Mouse (Mus musculus): ENCODE measurements around the gene Rpl34. TPM values are rescaled to one million over a fixed set of nuclear protein-coding genes. Genes with fewer than 3 reads are reported as not detected.
A peak's percentile ranks its signal among the peaks of the same experiment; 100 is the strongest.

Rpl34 gene
- polyA plus RNA-seq, 1 experiment from 2014 or later = 469 TPM

- Histone ChIP-seq H3K4me3 (peak within 1 kb of the TSS; percentile 77), H3K4me2 (peak within 1 kb of the TSS; percentile 77), H3K9me3 (replicated peaks) (no peaks in the 10 kb centered on the region), H3K36me3 (peaks cover 6% of the 10 kb centered on the region; the same call in 1 of the 2 replicates), H3K27me3 (no peaks in the 10 kb centered on the region), H3K4me1 (replicated peaks) (peaks cover 17% of the 10 kb centered on the region), H3K27ac (peak within 1 kb of the TSS; percentile 86), H3K9ac (peak within 1 kb of the TSS; percentile 76)
- under 1% methylated on average over 45 of the region's 45 CpGs for WGBS
- peak; percentile 96 for ATAC-seq (replicated peaks; ENCODE audit: insufficient number of reproducible peaks, insufficient read depth, low FRiP score, low read depth)
Observed at GRCm38 (mm10) chr3:130708967-130709924, 21.0 kb downstream of the Rpl34 start, which contains the start of gene Ostc. Gene Ostc (minus strand): TSS chr3:130709444.

- H3K4me3 ChIP-seq = peak overlapping the region; percentile 77
- H3K36me3 ChIP-seq = peaks cover 10% of the 10 kb centered on the region
- H3K4me2 ChIP-seq = peak overlapping the region; percentile 77
- WGBS = under 1% methylated on average over 5 of the region's 5 CpGs
- H3K27me3 ChIP-seq = no peaks in the 10 kb centered on the region
- no peak for ATAC-seq (replicated peaks; ENCODE audit: insufficient number of reproducible peaks, insufficient read depth, low FRiP score, low read depth)
- no peaks in the 10 kb centered on the region for H3K9me3 ChIP-seq (replicated peaks)
- peak overlapping the region; percentile 76 for H3K9ac ChIP-seq
- H3K4me1 ChIP-seq (replicated peaks) = peaks cover 17% of the 10 kb centered on the region
- H3K27ac ChIP-seq = peak overlapping the region; percentile 86
Observed at GRCm38 (mm10) chr3:130708529-130708928, 21.7 kb downstream of the Rpl34 start.

- ATAC-seq (replicated peaks; ENCODE audit: insufficient number of reproducible peaks, insufficient read depth, low FRiP score, low read depth) = no peak
- no peak overlapping the region for H3K4me3 ChIP-seq
- H3K27ac ChIP-seq = no peak overlapping the region
- peaks cover 46% of the 10 kb centered on the region for H3K36me3 ChIP-seq
- no peaks in the 10 kb centered on the region for H3K27me3 ChIP-seq
- H3K9me3 ChIP-seq (replicated peaks) = no peaks in the 10 kb centered on the region
- no peak overlapping the region for H3K9ac ChIP-seq
- H3K4me2 ChIP-seq = no peak overlapping the region
- 80% methylated on average over 6 of the region's 6 CpGs for WGBS
- peaks cover 1% of the 10 kb centered on the region; the same call in 1 of the 2 replicates for H3K4me1 ChIP-seq (replicated peaks)
Observed at GRCm38 (mm10) chr3:130702289-130702688, 27.9 kb downstream of the Rpl34 start.

- H3K9me3 ChIP-seq (replicated peaks) = no peaks in the 10 kb centered on the region
- H3K27ac ChIP-seq = no peak overlapping the region
- H3K9ac ChIP-seq = no peak overlapping the region
- H3K4me1 ChIP-seq (replicated peaks) = no peaks in the 10 kb centered on the region
- H3K27me3 ChIP-seq = no peaks in the 10 kb centered on the region
- peaks cover 37% of the 10 kb centered on the region for H3K36me3 ChIP-seq
- H3K4me2 ChIP-seq = no peak overlapping the region
- 66% methylated on average over 4 of the region's 4 CpGs for WGBS
- ATAC-seq (replicated peaks; ENCODE audit: insufficient number of reproducible peaks, insufficient read depth, low FRiP score, low read depth) = no peak
- no peak overlapping the region for H3K4me3 ChIP-seq
Observed at GRCm38 (mm10) chr3:130697622-130698021, 32.6 kb downstream of the Rpl34 start.

GRCm38 (mm10) chr3:130694705-130695104 lies 35.5 kb downstream of the Rpl34 start:
- Histone ChIP-seq H3K4me3 (no peak overlapping the region), H3K4me2 (no peak overlapping the region), H3K36me3 (peaks cover 16% of the 10 kb centered on the region; the same call in 1 of the 2 replicates), H3K9ac (no peak overlapping the region), H3K27me3 (no peaks in the 10 kb centered on the region), H3K27ac (no peak overlapping the region), H3K4me1 (replicated peaks) (peaks cover 12% of the 10 kb centered on the region), H3K9me3 (replicated peaks) (no peaks in the 10 kb centered on the region)
- no peak for ATAC-seq (replicated peaks; ENCODE audit: insufficient number of reproducible peaks, insufficient read depth, low FRiP score, low read depth)
- 87% methylated on average over 7 of the region's 7 CpGs for WGBS

GRCm38 (mm10) chr3:130694041-130694593 lies 36.1 kb downstream of the Rpl34 start:
- no peak overlapping the region for H3K4me3 ChIP-seq
- no peaks in the 10 kb centered on the region for H3K9me3 ChIP-seq (replicated peaks)
- WGBS = 63% methylated on average over 9 of the region's 9 CpGs
- no peaks in the 10 kb centered on the region for H3K27me3 ChIP-seq
- ATAC-seq (replicated peaks; ENCODE audit: insufficient number of reproducible peaks, insufficient read depth, low FRiP score, low read depth) = no peak
- H3K4me1 ChIP-seq (replicated peaks) = peaks cover 12% of the 10 kb centered on the region
- no peak overlapping the region for H3K4me2 ChIP-seq
- H3K9ac ChIP-seq = no peak overlapping the region
- peaks cover 11% of the 10 kb centered on the region; the same call in 1 of the 2 replicates for H3K36me3 ChIP-seq
- no peak overlapping the region for H3K27ac ChIP-seq

GRCm38 (mm10) chr3:130691596-130692170 lies 38.5 kb downstream of the Rpl34 start:
- Histone ChIP-seq H3K9ac (peak overlapping the region; percentile 56), H3K9me3 (replicated peaks) (no peaks in the 10 kb centered on the region; the same call in 1 of the 2 replicates), H3K4me3 (peak overlapping the region; percentile 51), H3K4me2 (peak overlapping the region; percentile 89), H3K27ac (peak overlapping the region; percentile 83), H3K4me1 (replicated peaks) (peaks cover 12% of the 10 kb centered on the region), H3K27me3 (no peaks in the 10 kb centered on the region), H3K36me3 (peaks cover 9% of the 10 kb centered on the region; the same call in 1 of the 2 replicates)
- 0 out of 2 replicates have a peak, but pooled peaks have one; percentile 20 for ATAC-seq (replicated peaks; ENCODE audit: insufficient number of reproducible peaks, insufficient read depth, low FRiP score, low read depth)
- WGBS = 21% methylated on average over 12 of the region's 12 CpGs

GRCm38 (mm10) chr3:130690834-130691595 lies 39.2 kb downstream of the Rpl34 start:
- WGBS = 7% methylated on average over 20 of the region's 20 CpGs

GRCm38 (mm10) chr3:130689630-130690029 lies 40.6 kb downstream of the Rpl34 start:
- Histone ChIP-seq H3K4me2 (no peak overlapping the region), H3K27ac (no peak overlapping the region), H3K27me3 (no peaks in the 10 kb centered on the region), H3K9ac (no peak overlapping the region), H3K4me3 (no peak overlapping the region), H3K4me1 (replicated peaks) (peaks cover 12% of the 10 kb centered on the region), H3K9me3 (replicated peaks) (no peaks in the 10 kb centered on the region; the same call in 1 of the 2 replicates), H3K36me3 (no peaks in the 10 kb centered on the region)
- no peak for ATAC-seq (replicated peaks; ENCODE audit: insufficient number of reproducible peaks, insufficient read depth, low FRiP score, low read depth)
- 26% methylated on average over 12 of the region's 12 CpGs for WGBS

More at GRCm38 (mm10) chr3:130690834-130691595, 39.2 kb downstream of the Rpl34 start:
- H3K9ac ChIP-seq = peak overlapping the region; percentile 56
- peak overlapping the region; percentile 89 for H3K4me2 ChIP-seq
- ATAC-seq (replicated peaks; ENCODE audit: insufficient number of reproducible peaks, insufficient read depth, low FRiP score, low read depth) = peak; percentile 81
- no peaks in the 10 kb centered on the region for H3K27me3 ChIP-seq
- peak overlapping the region; percentile 83 for H3K27ac ChIP-seq
- peaks cover 12% of the 10 kb centered on the region for H3K4me1 ChIP-seq (replicated peaks)
- H3K36me3 ChIP-seq = peaks cover 9% of the 10 kb centered on the region; the same call in 1 of the 2 replicates
- H3K9me3 ChIP-seq (replicated peaks) = no peaks in the 10 kb centered on the region; the same call in 1 of the 2 replicates
- H3K4me3 ChIP-seq = peak overlapping the region; percentile 51

- H3K4me2 ChIP-seq = no peak overlapping the region
- H3K9ac ChIP-seq = no peak overlapping the region
- H3K27ac ChIP-seq = no peak overlapping the region
- WGBS = 92% methylated on average over 1 of the region's 1 CpGs
- H3K27me3 ChIP-seq = no peaks in the 10 kb centered on the region
- no peaks in the 10 kb centered on the region for H3K36me3 ChIP-seq
- H3K4me3 ChIP-seq = no peak overlapping the region
- no peaks in the 10 kb centered on the region; the same call in 1 of the 2 replicates for H3K9me3 ChIP-seq (replicated peaks)
- H3K4me1 ChIP-seq (replicated peaks) = peaks cover 11% of the 10 kb centered on the region
- no peak for ATAC-seq (replicated peaks; ENCODE audit: insufficient number of reproducible peaks, insufficient read depth, low FRiP score, low read depth)
Observed at GRCm38 (mm10) chr3:130687051-130687450, 43.1 kb downstream of the Rpl34 start.
